Mouse (Mus musculus): ENCODE data around the gene Mobp. TPM values are rescaled to one million over a fixed set of nuclear protein-coding genes. Genes with fewer than 3 reads are reported as not detected.

Gene Mobp
- polyA plus RNA-seq, 1 experiment from 2014 or later, result not detected

DNA sequence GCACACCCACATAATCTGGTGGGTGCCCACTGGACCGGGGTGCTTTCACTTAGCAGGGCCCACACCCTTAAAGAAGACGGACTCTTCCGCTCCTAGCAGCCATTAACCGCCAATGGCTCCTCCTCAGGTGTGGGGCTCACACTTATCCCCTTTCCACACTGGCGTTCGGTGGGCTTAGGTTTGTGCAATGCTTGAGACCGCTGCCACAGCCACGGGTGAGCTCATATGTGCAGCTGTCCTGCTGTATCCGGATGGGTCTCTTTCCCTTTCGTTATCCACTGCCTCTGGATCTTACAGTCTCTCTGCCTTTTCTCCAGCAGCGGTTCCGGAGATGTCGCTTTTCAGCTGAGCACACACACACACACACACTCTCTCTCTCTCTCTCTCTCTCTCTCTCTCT is 41.4 kb downstream of the Mobp start:
- Histone ChIP-seq H3K27ac (ENCODE audit: low read depth, low read length) (no peak overlapping the region), H3K9ac (ENCODE audit: low read depth, low read length) (no peak overlapping the region), H3K27me3 (ENCODE audit: control insufficient read depth, insufficient read depth, low read length) (no peaks in the 10 kb centered on the region), H3K36me3 (ENCODE audit: control insufficient read depth, insufficient read depth, low read length) (no peaks in the 10 kb centered on the region), H3K4me2 (replicated peaks; ENCODE audit: low read depth, low read length) (peak overlapping the region; percentile 23), H3K9me3 (ENCODE audit: control insufficient read depth, low read length) (no peaks in the 10 kb centered on the region), H3K4me3 (ENCODE audit: low read depth, low read length) (peak overlapping the region; percentile 26), H3K4me1 (replicated peaks; ENCODE audit: control insufficient read depth, insufficient read depth, low read length) (no peaks in the 10 kb centered on the region)
- WGBS, result 47% methylated on average over 13 of the region's 13 CpGs
- DNase-seq (ENCODE audit: low spot score), result peak; percentile 30
- peak; percentile 25 for ATAC-seq (ENCODE audit: low FRiP score)

- peak; percentile 84 for ATAC-seq (ENCODE audit: low FRiP score)
- Histone ChIP-seq H3K9me3 (ENCODE audit: control insufficient read depth, low read length) (no peaks in the 10 kb centered on the region), H3K9ac (ENCODE audit: low read depth, low read length) (no peak overlapping the region), H3K27me3 (ENCODE audit: control insufficient read depth, insufficient read depth, low read length) (no peaks in the 10 kb centered on the region), H3K4me3 (ENCODE audit: low read depth, low read length) (peak overlapping the region; percentile 26), H3K36me3 (ENCODE audit: control insufficient read depth, insufficient read depth, low read length) (no peaks in the 10 kb centered on the region), H3K27ac (ENCODE audit: low read depth, low read length) (no peak overlapping the region), H3K4me1 (replicated peaks; ENCODE audit: control insufficient read depth, insufficient read depth, low read length) (no peaks in the 10 kb centered on the region), H3K4me2 (replicated peaks; ENCODE audit: low read depth, low read length) (peak overlapping the region; percentile 23)
- peak; percentile 97 for DNase-seq (ENCODE audit: low spot score)
- 35% methylated on average over 21 of the region's 21 CpGs for WGBS
These were observed 42.0 kb downstream of the Mobp start for GRCm38 (mm10) chr9:120191362-120192098.

DNA sequence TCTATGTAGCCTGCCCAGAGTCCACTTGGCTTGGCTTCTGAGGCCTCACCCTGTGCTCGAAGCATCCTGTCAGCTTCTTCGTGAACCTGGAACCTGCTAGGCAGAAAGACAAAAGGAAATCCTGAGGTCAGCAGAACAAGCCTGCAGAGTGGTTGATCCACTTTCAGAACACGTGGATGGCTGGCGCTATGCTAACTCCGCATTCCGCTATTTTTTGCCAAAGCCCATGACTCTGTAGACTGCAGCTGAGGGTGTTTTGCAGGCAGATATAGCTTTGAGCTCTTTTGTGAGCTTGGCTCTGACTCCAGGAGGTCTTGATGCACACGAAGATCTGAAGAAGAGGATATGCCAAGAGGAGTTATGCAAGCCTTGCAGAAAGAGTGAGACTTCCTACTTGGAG is 43.2 kb downstream of the Mobp start:
- Histone ChIP-seq H3K27ac (ENCODE audit: low read depth, low read length) (no peak overlapping the region), H3K4me1 (replicated peaks; ENCODE audit: control insufficient read depth, insufficient read depth, low read length) (no peaks in the 10 kb centered on the region), H3K27me3 (ENCODE audit: control insufficient read depth, insufficient read depth, low read length) (no peaks in the 10 kb centered on the region), H3K36me3 (ENCODE audit: control insufficient read depth, insufficient read depth, low read length) (no peaks in the 10 kb centered on the region), H3K4me2 (replicated peaks; ENCODE audit: low read depth, low read length) (no peak overlapping the region), H3K9ac (ENCODE audit: low read depth, low read length) (no peak overlapping the region), H3K9me3 (ENCODE audit: control insufficient read depth, low read length) (no peaks in the 10 kb centered on the region), H3K4me3 (ENCODE audit: low read depth, low read length) (no peak overlapping the region)
- 86% methylated on average over 7 of the region's 7 CpGs for WGBS
- ATAC-seq (ENCODE audit: low FRiP score) (no peak), DNase-seq (ENCODE audit: low spot score) (no peak)

- H3K27ac ChIP-seq (ENCODE audit: low read depth, low read length), result no peak overlapping the region
- DNase-seq (ENCODE audit: low spot score) (no peak), ATAC-seq (ENCODE audit: low FRiP score) (no peak)
- H3K36me3 ChIP-seq (ENCODE audit: control insufficient read depth, insufficient read depth, low read length), result no peaks in the 10 kb centered on the region
- no peaks in the 10 kb centered on the region for H3K27me3 ChIP-seq (ENCODE audit: control insufficient read depth, insufficient read depth, low read length)
- H3K9ac ChIP-seq (ENCODE audit: low read depth, low read length), result no peak overlapping the region
- no peak overlapping the region for H3K4me3 ChIP-seq (ENCODE audit: low read depth, low read length)
- H3K4me2 ChIP-seq (replicated peaks; ENCODE audit: low read depth, low read length), result no peak overlapping the region
- H3K9me3 ChIP-seq (ENCODE audit: control insufficient read depth, low read length), result no peaks in the 10 kb centered on the region
- 63% methylated on average over 4 of the region's 4 CpGs for WGBS
- no peaks in the 10 kb centered on the region for H3K4me1 ChIP-seq (replicated peaks; ENCODE audit: control insufficient read depth, insufficient read depth, low read length)
These were observed 51.4 kb downstream of the Mobp start for GRCm38 (mm10) chr9:120200873-120201272.

DNA sequence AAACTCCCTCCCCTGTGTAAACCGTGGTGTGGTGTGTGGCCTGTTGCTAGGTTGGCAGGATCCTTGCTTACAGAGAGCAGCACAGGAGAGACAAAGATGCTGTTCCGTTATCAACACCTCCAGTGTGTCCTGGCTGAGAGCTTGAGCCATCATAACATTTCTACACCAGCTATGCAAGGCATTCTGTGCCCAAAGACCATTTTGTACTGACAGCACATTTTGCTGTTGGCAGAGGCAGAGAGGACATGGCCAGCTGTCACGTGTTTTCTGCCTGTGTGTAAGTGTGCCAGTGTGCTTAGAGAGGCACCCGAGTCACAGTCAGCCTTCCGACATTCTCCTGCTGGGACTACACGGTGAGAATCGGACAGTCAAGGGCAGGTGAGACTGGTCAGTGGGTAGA is 52.2 kb downstream of the Mobp start:
- H3K4me3 ChIP-seq (ENCODE audit: low read depth, low read length), result no peak overlapping the region
- H3K4me1 ChIP-seq (replicated peaks; ENCODE audit: control insufficient read depth, insufficient read depth, low read length), result no peaks in the 10 kb centered on the region
- no peak overlapping the region for H3K4me2 ChIP-seq (replicated peaks; ENCODE audit: low read depth, low read length)
- whole genome bisulfite sequencing, result 78% methylated on average over 7 of the region's 7 CpGs
- no peak for ATAC-seq (ENCODE audit: low FRiP score)
- H3K27ac ChIP-seq (ENCODE audit: low read depth, low read length), result no peak overlapping the region
- H3K36me3 ChIP-seq (ENCODE audit: control insufficient read depth, insufficient read depth, low read length), result no peaks in the 10 kb centered on the region
- H3K9ac ChIP-seq (ENCODE audit: low read depth, low read length), result no peak overlapping the region
- H3K9me3 ChIP-seq (ENCODE audit: control insufficient read depth, low read length), result no peaks in the 10 kb centered on the region
- H3K27me3 ChIP-seq (ENCODE audit: control insufficient read depth, insufficient read depth, low read length), result no peaks in the 10 kb centered on the region
- DNase-seq (ENCODE audit: low spot score), result no peak

GRCm38 (mm10) chr9:120202683-120203082 is 53.2 kb downstream of the Mobp start:
- H3K4me1 ChIP-seq (replicated peaks; ENCODE audit: control insufficient read depth, insufficient read depth, low read length), result no peaks in the 10 kb centered on the region
- no peak overlapping the region for H3K9ac ChIP-seq (ENCODE audit: low read depth, low read length)
- H3K27ac ChIP-seq (ENCODE audit: low read depth, low read length), result no peak overlapping the region
- H3K27me3 ChIP-seq (ENCODE audit: control insufficient read depth, insufficient read depth, low read length), result no peaks in the 10 kb centered on the region
- ATAC-seq (ENCODE audit: low FRiP score), result no peak
- no peaks in the 10 kb centered on the region for H3K9me3 ChIP-seq (ENCODE audit: control insufficient read depth, low read length)
- DNase-seq (ENCODE audit: low spot score), result peak; percentile 54
- no peaks in the 10 kb centered on the region for H3K36me3 ChIP-seq (ENCODE audit: control insufficient read depth, insufficient read depth, low read length)
- WGBS, result 21% methylated on average over 12 of the region's 12 CpGs
- no peak overlapping the region for H3K4me2 ChIP-seq (replicated peaks; ENCODE audit: low read depth, low read length)
- no peak overlapping the region for H3K4me3 ChIP-seq (ENCODE audit: low read depth, low read length)

- DNase-seq (ENCODE audit: low spot score), result no peak
- H3K4me1 ChIP-seq (replicated peaks; ENCODE audit: control insufficient read depth, insufficient read depth, low read length), result no peaks in the 10 kb centered on the region
- no peak for ATAC-seq (ENCODE audit: low FRiP score)
- H3K27me3 ChIP-seq (ENCODE audit: control insufficient read depth, insufficient read depth, low read length), result no peaks in the 10 kb centered on the region
- 85% methylated on average over 10 of the region's 10 CpGs for WGBS
- H3K36me3 ChIP-seq (ENCODE audit: control insufficient read depth, insufficient read depth, low read length), result no peaks in the 10 kb centered on the region
- H3K27ac ChIP-seq (ENCODE audit: low read depth, low read length), result no peak overlapping the region
- H3K4me2 ChIP-seq (replicated peaks; ENCODE audit: low read depth, low read length), result no peak overlapping the region
- no peak overlapping the region for H3K9ac ChIP-seq (ENCODE audit: low read depth, low read length)
- H3K9me3 ChIP-seq (ENCODE audit: control insufficient read depth, low read length), result no peaks in the 10 kb centered on the region
- no peak overlapping the region for H3K4me3 ChIP-seq (ENCODE audit: low read depth, low read length)
These were observed 54.4 kb downstream of the Mobp start for GRCm38 (mm10) chr9:120203936-120204335.

GRCm38 (mm10) chr9:120206897-120207296 is 57.4 kb downstream of the Mobp start:
- Histone ChIP-seq H3K4me2 (replicated peaks; ENCODE audit: low read depth, low read length) (no peak overlapping the region), H3K27ac (ENCODE audit: low read depth, low read length) (no peak overlapping the region), H3K36me3 (ENCODE audit: control insufficient read depth, insufficient read depth, low read length) (no peaks in the 10 kb centered on the region), H3K4me1 (replicated peaks; ENCODE audit: control insufficient read depth, insufficient read depth, low read length) (no peaks in the 10 kb centered on the region), H3K27me3 (ENCODE audit: control insufficient read depth, insufficient read depth, low read length) (no peaks in the 10 kb centered on the region), H3K9ac (ENCODE audit: low read depth, low read length) (no peak overlapping the region), H3K9me3 (ENCODE audit: control insufficient read depth, low read length) (no peaks in the 10 kb centered on the region), H3K4me3 (ENCODE audit: low read depth, low read length) (no peak overlapping the region)
- no peak for ATAC-seq (ENCODE audit: low FRiP score)
- 80% methylated on average over 17 of the region's 17 CpGs for WGBS
- no peak for DNase-seq (ENCODE audit: low spot score)

GRCm38 (mm10) chr9:120210068-120210467 is 60.6 kb downstream of the Mobp start:
- 75% methylated on average over 4 of the region's 4 CpGs for WGBS

More at GRCm38 (mm10) chr9:120210068-120210467, 60.6 kb downstream of the Mobp start:
- Histone ChIP-seq H3K4me1 (replicated peaks; ENCODE audit: control insufficient read depth, insufficient read depth, low read length) (no peaks in the 10 kb centered on the region), H3K27ac (ENCODE audit: low read depth, low read length) (no peak overlapping the region), H3K4me3 (ENCODE audit: low read depth, low read length) (no peak overlapping the region), H3K9me3 (ENCODE audit: control insufficient read depth, low read length) (no peaks in the 10 kb centered on the region), H3K9ac (ENCODE audit: low read depth, low read length) (no peak overlapping the region), H3K4me2 (replicated peaks; ENCODE audit: low read depth, low read length) (no peak overlapping the region), H3K27me3 (ENCODE audit: control insufficient read depth, insufficient read depth, low read length) (no peaks in the 10 kb centered on the region), H3K36me3 (ENCODE audit: control insufficient read depth, insufficient read depth, low read length) (no peaks in the 10 kb centered on the region)
- DNase-seq (ENCODE audit: low spot score) (peak; percentile 57), ATAC-seq (ENCODE audit: low FRiP score) (no peak)

Data from hindbrain, embryonic 11.5 days (tissue).